Mouse (Mus musculus) midbrain, embryonic 15.5 days (tissue): ENCODE measurements around the gene Trpv3. TPM values are rescaled to one million over a fixed set of nuclear protein-coding genes. Genes with fewer than 3 reads are reported as not detected.
"Not testable (repeated sequence)": the region's sequence is repeated elsewhere in the genome, so short reads cannot be mapped to it uniquely, and the experiment has no call there.

Experiments
- ATAC-seq: fragments of 200-750 bp; cut with Nextera tagmentation; replicated peaks from 2 replicates; pipeline ENCODE4 v1.8.0; 2017; ENCODE audit warnings: moderate TSS enrichment
- H3K27ac ChIP-seq: fragments of 300-500 bp; sonication (generic); 2 replicates; pipeline ENCODE4 v1.5.1; 2015; ENCODE audit warnings: mild to moderate bottlenecking, inconsistent platforms
- H3K27me3 ChIP-seq: fragments of 300-500 bp; sonication (generic); replicated peaks from 2 replicates; pipeline ENCODE4 v1.6.1; 2015; ENCODE audit warnings: inconsistent platforms
- H3K36me3 ChIP-seq: fragments of 300-500 bp; sonication (generic); replicated peaks from 2 replicates; pipeline ENCODE4 v1.6.1; 2015; ENCODE audit warnings: inconsistent platforms
- H3K4me1 ChIP-seq: fragments of 300-500 bp; sonication (generic); 2 replicates; pipeline ENCODE4 v1.6.1; 2015; ENCODE audit warnings: inconsistent platforms
- H3K4me2 ChIP-seq: fragments of 300-500 bp; sonication (generic); 2 replicates; pipeline ENCODE4 v1.6.1; 2015; ENCODE audit warnings: inconsistent platforms, mild to moderate bottlenecking, moderate library complexity
- H3K4me3 ChIP-seq: fragments of 300-500 bp; sonication (generic); 2 replicates; pipeline ENCODE4 v1.5.1; 2015; ENCODE audit warnings: mild to moderate bottlenecking, inconsistent platforms
- H3K9ac ChIP-seq: fragments of 300-500 bp; sonication (generic); 2 replicates; pipeline ENCODE4 v1.6.1; 2015; ENCODE audit warnings: mild to moderate bottlenecking, inconsistent platforms
- H3K9me3 ChIP-seq: fragments of 300-500 bp; sonication (generic); 2 replicates; pipeline ENCODE4 v1.6.1; 2016; ENCODE audit warnings: inconsistent platforms
- WGBS: fragments of 180-500 bp; shearing (Covaris S2); methylation state at CpG from one replicate; pipeline ENCODE4 v1.1.7; 2015; ENCODE audit warnings: mixed read lengths; 5-methylcytosine and 5-hydroxymethylcytosine counted together
- polyA plus RNA-seq: library from polyadenylated mRNA; unstranded; fragments of >200 nt; fragmentation: Nextera tagmentation; extraction: Ambion mirVana; gene quantifications from 2 replicates; pipeline ENCODE4 v1.2.1, GENCODE M21; 2015

Trpv3 gene
- polyA plus RNA-seq, 1 experiment from 2014 or later: 0.22 TPM

GRCm38 (mm10) chr11:73315961-73316360 lies 48.8 kb downstream of the Trpv3 start:
- Histone ChIP-seq H3K4me2 (no peak overlapping the region), H3K36me3 (no peaks in the 10 kb centered on the region), H3K27ac (no peak overlapping the region), H3K9ac (no peak overlapping the region), H3K4me3 (no peak overlapping the region), H3K4me1 (no peaks in the 10 kb centered on the region), H3K27me3 (no peaks in the 10 kb centered on the region), H3K9me3 (no peaks in the 10 kb centered on the region)
- WGBS: 45% methylated on average over 3 of the region's 3 CpGs
- no peak for ATAC-seq

GRCm38 (mm10) chr11:73318581-73318980 lies 51.4 kb downstream of the Trpv3 start:
- H3K9ac ChIP-seq, H3K9me3 ChIP-seq, H3K36me3 ChIP-seq, ATAC-seq, H3K4me2 ChIP-seq, H3K4me3 ChIP-seq, H3K4me1 ChIP-seq, H3K27me3 ChIP-seq, H3K27ac ChIP-seq: not testable (repeated sequence)
- 87% methylated on average over 2 of the region's 2 CpGs for WGBS

GRCm38 (mm10) chr11:73321064-73321463 lies 53.9 kb downstream of the Trpv3 start:
- WGBS: 95% methylated on average over 13 of the region's 13 CpGs
- H3K36me3 ChIP-seq, H3K9me3 ChIP-seq, H3K27me3 ChIP-seq, H3K4me1 ChIP-seq, H3K9ac ChIP-seq, H3K27ac ChIP-seq, H3K4me3 ChIP-seq, H3K4me2 ChIP-seq, ATAC-seq: not testable (repeated sequence)

GRCm38 (mm10) chr11:73323906-73324830 lies 57.0 kb downstream of the Trpv3 start:
- Histone ChIP-seq H3K9me3 (no peaks in the 10 kb centered on the region), H3K36me3 (no peaks in the 10 kb centered on the region), H3K9ac (no peak overlapping the region), H3K4me3 (no peak overlapping the region), H3K4me2 (no peak overlapping the region), H3K4me1 (no peaks in the 10 kb centered on the region), H3K27ac (no peak overlapping the region), H3K27me3 (no peaks in the 10 kb centered on the region)
- ATAC-seq: no peak
- WGBS: 75% methylated on average over 9 of the region's 9 CpGs

- no peaks in the 10 kb centered on the region for H3K36me3 ChIP-seq
- no peaks in the 10 kb centered on the region for H3K4me1 ChIP-seq
- no peak overlapping the region for H3K27ac ChIP-seq
- H3K27me3 ChIP-seq: no peaks in the 10 kb centered on the region
- WGBS: 74% methylated on average over 12 of the region's 12 CpGs
- no peak overlapping the region for H3K4me2 ChIP-seq
- no peak for ATAC-seq
- H3K4me3 ChIP-seq: no peak overlapping the region
- H3K9ac ChIP-seq: no peak overlapping the region
- H3K9me3 ChIP-seq: no peaks in the 10 kb centered on the region; the same call in 1 of the 2 replicates
These were observed 59.3 kb downstream of the Trpv3 start for GRCm38 (mm10) chr11:73326485-73326886.

GRCm38 (mm10) chr11:73327361-73327760 lies 60.2 kb downstream of the Trpv3 start:
- H3K4me1 ChIP-seq: no peaks in the 10 kb centered on the region
- no peak overlapping the region for H3K4me2 ChIP-seq
- H3K27ac ChIP-seq: no peak overlapping the region
- H3K27me3 ChIP-seq: no peaks in the 10 kb centered on the region
- H3K36me3 ChIP-seq: no peaks in the 10 kb centered on the region
- ATAC-seq: no peak
- H3K4me3 ChIP-seq: no peak overlapping the region
- WGBS: 72% methylated on average over 4 of the region's 4 CpGs
- H3K9me3 ChIP-seq: no peaks in the 10 kb centered on the region; the same call in 1 of the 2 replicates
- no peak overlapping the region for H3K9ac ChIP-seq

GRCm38 (mm10) chr11:73329442-73329841 lies 62.3 kb downstream of the Trpv3 start, which contains the start of the genes Aspa, Gm49340 and Spata22:
Aspa (minus strand) TSS chr11:73329596.
Gm49340 (plus strand) TSS chr11:73329741.
Spata22 (plus strand) TSS chr11:73329741.
- no peaks in the 10 kb centered on the region; the same call in 1 of the 2 replicates for H3K9me3 ChIP-seq
- H3K9ac ChIP-seq: no peak within 1 kb of the TSS
- H3K36me3 ChIP-seq: no peaks in the 10 kb centered on the region
- H3K27ac ChIP-seq: no peak within 1 kb of the TSS
- ATAC-seq: no peak
- H3K4me3 ChIP-seq: no peak within 1 kb of the TSS
- H3K4me2 ChIP-seq: no peak within 1 kb of the TSS
- no peaks in the 10 kb centered on the region for H3K27me3 ChIP-seq
- WGBS: 89% methylated on average over 27 of the region's 27 CpGs
- H3K4me1 ChIP-seq: no peaks in the 10 kb centered on the region

- no peak for ATAC-seq
- H3K4me2 ChIP-seq: no peak overlapping the region
- H3K4me3 ChIP-seq: no peak overlapping the region
- no peaks in the 10 kb centered on the region for H3K27me3 ChIP-seq
- no peaks in the 10 kb centered on the region for H3K4me1 ChIP-seq
- H3K27ac ChIP-seq: no peak overlapping the region
- 55% methylated on average over 2 of the region's 2 CpGs for WGBS
- no peaks in the 10 kb centered on the region; the same call in 1 of the 2 replicates for H3K9me3 ChIP-seq
- no peak overlapping the region for H3K9ac ChIP-seq
- H3K36me3 ChIP-seq: no peaks in the 10 kb centered on the region
These were observed 66.2 kb downstream of the Trpv3 start for GRCm38 (mm10) chr11:73333357-73333756.

GRCm38 (mm10) chr11:73336919-73337318 lies 69.7 kb downstream of the Trpv3 start:
- Histone ChIP-seq H3K27me3 (no peaks in the 10 kb centered on the region), H3K4me3 (no peak overlapping the region), H3K9me3 (no peaks in the 10 kb centered on the region), H3K27ac (no peak overlapping the region), H3K9ac (no peak overlapping the region), H3K4me2 (no peak overlapping the region), H3K36me3 (no peaks in the 10 kb centered on the region), H3K4me1 (no peaks in the 10 kb centered on the region)
- ATAC-seq: no peak
- 78% methylated on average over 4 of the region's 4 CpGs for WGBS

Other genes starting within 250 kb of the Trpv3 start
- gene Camkk1, start 248.4 kb upstream of the Trpv3 start, polyA plus RNA-seq: 29.8 and 30.6 TPM in 2 replicates
- 10.9 and 12.7 TPM in 2 replicates for gene Ncbp3, start 219.6 kb upstream of the Trpv3 start, polyA plus RNA-seq
- gene Itgae, start 176.8 kb upstream of the Trpv3 start, polyA plus RNA-seq: 0.15 and 0.27 TPM in 2 replicates
- 2.2 and 2.6 TPM in 2 replicates for gene Haspin, start 129.1 kb upstream of the Trpv3 start, polyA plus RNA-seq
- 0.36 and 0.40 TPM in 2 replicates for gene P2rx5, start 107.0 kb upstream of the Trpv3 start, polyA plus RNA-seq
- 116 TPM in 2 replicates for gene Emc6, start 90.4 kb upstream of the Trpv3 start, polyA plus RNA-seq
- 156 and 161 TPM in 2 replicates for gene Tax1bp3, start 90.3 kb upstream of the Trpv3 start, polyA plus RNA-seq
- 19.9 and 20.8 TPM in 2 replicates for gene Ctns, start 68.3 kb upstream of the Trpv3 start, polyA plus RNA-seq
- 1.8 and 2.2 TPM in 2 replicates for gene Shpk, start 67.9 kb upstream of the Trpv3 start, polyA plus RNA-seq
- gene Trpv1, start 33.1 kb upstream of the Trpv3 start, polyA plus RNA-seq: 0.14 and 0.21 TPM in 2 replicates
- gene Aspa, start 62.2 kb downstream of the Trpv3 start, polyA plus RNA-seq: 1.2 and 1.4 TPM in 2 replicates
- gene Gm49340, start 62.4 kb downstream of the Trpv3 start, polyA plus RNA-seq: not detected in 2 replicates
- gene Spata22, start 62.4 kb downstream of the Trpv3 start, polyA plus RNA-seq: 0.13 and 0.22 TPM in 2 replicates
- gene Olfr20, start 83.4 kb downstream of the Trpv3 start, polyA plus RNA-seq: not detected in 2 replicates
- gene Olfr376, start 103.9 kb downstream of the Trpv3 start, polyA plus RNA-seq: not detected in 2 replicates
- gene Olfr1, start 132.2 kb downstream of the Trpv3 start, polyA plus RNA-seq: not detected in 2 replicates
- gene Olfr378, start 161.1 kb downstream of the Trpv3 start, polyA plus RNA-seq: not detected in 2 replicates
- not detected in 2 replicates for gene Olfr380, start 190.1 kb downstream of the Trpv3 start, polyA plus RNA-seq
- gene Olfr381, start 224.2 kb downstream of the Trpv3 start, polyA plus RNA-seq: not detected in 2 replicates
- not detected in 2 replicates for gene Olfr382, start 249.8 kb downstream of the Trpv3 start, polyA plus RNA-seq